Mouse (Mus musculus) lung, embryonic 15.5 days (tissue): ENCODE data around the gene Wtap. TPM values are rescaled to one million over a fixed set of nuclear protein-coding genes. Genes with fewer than 3 reads are reported as not detected.
"Not testable (repeated sequence)": the region's sequence is repeated elsewhere in the genome, so short reads cannot be mapped to it uniquely, and the experiment has no call there.

Experiments used
- ATAC-seq: fragments of 200-750 bp; cut with Nextera tagmentation; 2 replicates; pipeline ENCODE4 v1.8.0; 2017; ENCODE audit warnings: moderate number of reproducible peaks, borderline replicate concordance; ENCODE audit not compliant: low FRiP score, low TSS enrichment; ENCODE audit errors: extremely low read depth
- H3K27ac ChIP-seq: fragments of 300-500 bp; sonication (generic); 2 replicates; pipeline ENCODE4 v1.5.1; 2015; ENCODE audit warnings: moderate library complexity, mild to moderate bottlenecking, inconsistent platforms
- H3K27me3 ChIP-seq: fragments of 300-500 bp; sonication (generic); 2 replicates; pipeline ENCODE4 v1.6.1; 2015; ENCODE audit warnings: inconsistent platforms
- H3K36me3 ChIP-seq: fragments of 300-500 bp; sonication (generic); 2 replicates; pipeline ENCODE4 v1.6.1; 2015; ENCODE audit warnings: inconsistent platforms
- H3K4me1 ChIP-seq: fragments of 300-500 bp; sonication (generic); 2 replicates; pipeline ENCODE4 v1.6.1; 2015; ENCODE audit warnings: inconsistent platforms
- H3K4me2 ChIP-seq: fragments of 300-500 bp; sonication (generic); 2 replicates; pipeline ENCODE4 v1.6.1; 2015; ENCODE audit warnings: inconsistent platforms, mild to moderate bottlenecking, moderate library complexity
- H3K4me3 ChIP-seq: fragments of 300-500 bp; sonication (generic); 2 replicates; pipeline ENCODE4 v1.5.1; 2015; ENCODE audit warnings: mild to moderate bottlenecking, inconsistent platforms
- H3K9ac ChIP-seq: fragments of 300-500 bp; sonication (generic); 2 replicates; pipeline ENCODE4 v1.6.1; 2015; ENCODE audit warnings: inconsistent platforms
- H3K9me3 ChIP-seq: fragments of 300-500 bp; sonication (generic); 2 replicates; pipeline ENCODE4 v1.6.1; 2016; ENCODE audit warnings: inconsistent platforms
- WGBS: fragments of 180-500 bp; shearing (Covaris S2); methylation state at CpG from one replicate; pipeline ENCODE4 v1.1.7; 2015; 5-methylcytosine and 5-hydroxymethylcytosine counted together
- polyA plus RNA-seq: library from polyadenylated mRNA; unstranded; fragments of >200 nt; fragmentation: Nextera tagmentation; extraction: Ambion mirVana; gene quantifications from 2 replicates; pipeline ENCODE4 v1.2.1, GENCODE M21; 2015

Gene Wtap
- polyA plus RNA-seq, 1 experiment from 2014 or later = 115 TPM

GRCm38 (mm10) chr17:12931576-12931975 is 62.4 kb downstream of the Wtap start:
- H3K4me3 ChIP-seq, H3K27me3 ChIP-seq, H3K4me1 ChIP-seq, H3K27ac ChIP-seq, H3K36me3 ChIP-seq, H3K4me2 ChIP-seq, ATAC-seq, H3K9ac ChIP-seq, H3K9me3 ChIP-seq: not testable (repeated sequence)
- 87% methylated on average over 5 of the region's 5 CpGs for WGBS

GRCm38 (mm10) chr17:12925703-12926180 is 68.2 kb downstream of the Wtap start:
- no peak overlapping the region for H3K4me3 ChIP-seq
- H3K27ac ChIP-seq = no peak overlapping the region
- no peak overlapping the region for H3K4me2 ChIP-seq
- no peaks in the 10 kb centered on the region for H3K9me3 ChIP-seq
- no peaks in the 10 kb centered on the region for H3K27me3 ChIP-seq
- 88% methylated on average over 8 of the region's 8 CpGs for WGBS
- ATAC-seq = no peak
- H3K4me1 ChIP-seq = no peaks in the 10 kb centered on the region
- H3K9ac ChIP-seq = no peak overlapping the region
- H3K36me3 ChIP-seq = peaks cover 56% of the 10 kb centered on the region

GRCm38 (mm10) chr17:12925001-12925400 is 69.0 kb downstream of the Wtap start:
- Histone ChIP-seq H3K36me3 (peaks cover 64% of the 10 kb centered on the region), H3K27me3 (no peaks in the 10 kb centered on the region), H3K4me1 (no peaks in the 10 kb centered on the region), H3K9me3 (no peaks in the 10 kb centered on the region), H3K27ac (no peak overlapping the region), H3K4me2 (no peak overlapping the region), H3K9ac (no peak overlapping the region), H3K4me3 (no peak overlapping the region)
- ATAC-seq = no peak
- WGBS = 82% methylated on average over 3 of the region's 3 CpGs

GRCm38 (mm10) chr17:12921073-12921472 is 72.9 kb downstream of the Wtap start:
- WGBS = 95% methylated on average over 1 of the region's 1 CpGs
- Histone ChIP-seq H3K9me3 (no peaks in the 10 kb centered on the region), H3K4me3 (no peak overlapping the region), H3K4me2 (no peak overlapping the region), H3K36me3 (peaks cover 73% of the 10 kb centered on the region), H3K27me3 (no peaks in the 10 kb centered on the region), H3K4me1 (peaks cover 8% of the 10 kb centered on the region; the same call in 1 of the 2 replicates), H3K27ac (no peak overlapping the region), H3K9ac (no peak overlapping the region)
- ATAC-seq = no peak

Other genes with a start within 250 kb of the Wtap start
- gene Igf2r, start 224.5 kb downstream of the Wtap start, polyA plus RNA-seq = 58.4 and 62.5 TPM in 2 replicates
- 0.15 and 0.69 TPM in 2 replicates for gene Mas1, start 126.0 kb downstream of the Wtap start, polyA plus RNA-seq
- gene Mrgprh, start 118.1 kb downstream of the Wtap start, polyA plus RNA-seq = not detected in 2 replicates
- gene Pnldc1, start 83.9 kb downstream of the Wtap start, polyA plus RNA-seq = 1.1 and 1.5 TPM in 2 replicates
- 394 and 401 TPM in 2 replicates for gene Tcp1, start 78.5 kb downstream of the Wtap start, polyA plus RNA-seq
- gene Mrpl18, start 77.8 kb downstream of the Wtap start, polyA plus RNA-seq = 154 and 155 TPM in 2 replicates
- gene Acat3, start 53.6 kb downstream of the Wtap start, polyA plus RNA-seq = 0.60 and 0.89 TPM in 2 replicates
- gene Acat2, start 33.4 kb downstream of the Wtap start, polyA plus RNA-seq = 116 and 117 TPM in 2 replicates
- 101 and 106 TPM in 2 replicates for gene Sod2, start 12.7 kb upstream of the Wtap start, polyA plus RNA-seq
- 0.26 TPM in 1 of 2 replicates, not detected in the other for gene Gpr31b, start 58.1 kb upstream of the Wtap start, polyA plus RNA-seq
- not detected in 2 replicates for gene Tcp10b, start 66.9 kb upstream of the Wtap start, polyA plus RNA-seq
- gene Unc93a, start 137.6 kb upstream of the Wtap start, polyA plus RNA-seq = not detected in 2 replicates
- not detected in 2 replicates for gene Smok2a, start 227.0 kb upstream of the Wtap start, polyA plus RNA-seq
- gene Smok2b, start 236.1 kb upstream of the Wtap start, polyA plus RNA-seq = not detected in 2 replicates